Mouse (Mus musculus): ENCODE data around the gene Cabp1.

DNA sequence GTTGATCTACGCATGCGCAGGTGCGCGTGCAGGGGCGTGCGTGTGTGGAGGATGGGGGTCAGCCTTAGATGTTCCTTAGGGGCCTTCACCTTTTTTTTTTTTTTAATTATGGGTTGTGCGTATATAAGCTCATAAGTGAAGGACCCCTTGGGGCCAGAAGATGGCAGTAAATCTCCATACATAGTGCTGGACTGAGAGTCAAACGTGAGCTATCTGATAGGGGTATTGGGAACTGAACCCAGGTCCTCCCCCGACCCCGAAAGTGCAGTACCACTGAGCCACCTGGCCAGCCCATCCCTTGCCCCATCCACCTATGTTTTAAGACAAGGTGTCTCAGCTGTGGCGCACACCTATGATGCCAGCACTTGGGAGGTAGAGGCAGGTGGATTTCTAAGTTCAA lies 14.6 kb downstream of the Cabp1 start:
- TF ChIP-seq POLR2A (IDR thresholded peaks at IDR 0.05; ENCODE audit: extremely low read depth, insufficient read depth, low read length) (no peak), CTCF (IDR thresholded peaks at IDR 0.05; ENCODE audit: extremely low read depth, insufficient read depth, low read length) (no peak)
